Mouse (Mus musculus) intestine, embryonic 15.5 days (tissue): ENCODE data around the gene Haspin. TPM values are rescaled to one million over a fixed set of nuclear protein-coding genes. Genes with fewer than 3 reads are reported as not detected.

Experiments
- ATAC-seq: fragments of 200-750 bp; cut with Nextera tagmentation; 2 replicates; pipeline ENCODE4 v1.8.0; 2017; ENCODE audit warnings: moderate TSS enrichment, moderate library complexity
- H3K27ac ChIP-seq: fragments of 300-500 bp; sonication (generic); 2 replicates; pipeline ENCODE4 v1.5.1; 2015; ENCODE audit warnings: mild to moderate bottlenecking, inconsistent platforms
- H3K27me3 ChIP-seq: fragments of 300-500 bp; sonication (generic); replicated peaks from 2 replicates; pipeline ENCODE4 v1.6.1; 2015; ENCODE audit warnings: inconsistent platforms
- H3K36me3 ChIP-seq: fragments of 300-500 bp; sonication (generic); 2 replicates; pipeline ENCODE4 v1.6.1; 2015; ENCODE audit warnings: inconsistent platforms
- H3K4me1 ChIP-seq: fragments of 300-500 bp; sonication (generic); replicated peaks from 2 replicates; pipeline ENCODE4 v1.6.1; 2015; ENCODE audit warnings: inconsistent platforms
- H3K4me2 ChIP-seq: fragments of 300-500 bp; sonication (generic); replicated peaks from 2 replicates; pipeline ENCODE4 v1.6.1; 2015; ENCODE audit warnings: mild to moderate bottlenecking, inconsistent platforms
- H3K4me3 ChIP-seq: fragments of 300-500 bp; sonication (generic); replicated peaks from 2 replicates; pipeline ENCODE4 v1.5.1; 2015; ENCODE audit warnings: inconsistent platforms
- H3K9ac ChIP-seq: fragments of 300-500 bp; sonication (generic); 2 replicates; pipeline ENCODE4 v1.6.1; 2015; ENCODE audit warnings: inconsistent platforms
- H3K9me3 ChIP-seq: fragments of 300-500 bp; sonication (generic); 2 replicates; pipeline ENCODE4 v1.6.1; 2016; ENCODE audit warnings: inconsistent platforms
- WGBS: fragments of 180-500 bp; shearing (Covaris S2); methylation state at CpG from one replicate; pipeline ENCODE4 v1.1.7; 2015; 5-methylcytosine and 5-hydroxymethylcytosine counted together
- polyA plus RNA-seq: library from polyadenylated mRNA; unstranded; fragments of >200 nt; fragmentation: Nextera tagmentation; extraction: Ambion mirVana; gene quantifications from 2 replicates; pipeline ENCODE4 v1.2.1, GENCODE M21; 2015

Gene Haspin
- polyA plus RNA-seq, 1 experiment from 2014 or later = 15.2 TPM

GRCm38 (mm10) chr11:73168071-73168470 lies 30.0 kb upstream of the Haspin start:
- Histone ChIP-seq H3K27me3 (no peaks in the 10 kb centered on the region), H3K4me1 (peaks cover 4% of the 10 kb centered on the region; the same call in 1 of the 2 replicates), H3K9ac (no peak overlapping the region), H3K9me3 (no peaks in the 10 kb centered on the region), H3K4me2 (no peak overlapping the region), H3K36me3 (no peaks in the 10 kb centered on the region), H3K4me3 (no peak overlapping the region), H3K27ac (no peak overlapping the region)
- WGBS = 87% methylated on average over 8 of the region's 8 CpGs
- ATAC-seq = no peak

GRCm38 (mm10) chr11:73162284-73162683 lies 24.2 kb upstream of the Haspin start:
- no peak for ATAC-seq
- Histone ChIP-seq H3K4me3 (no peak overlapping the region), H3K36me3 (no peaks in the 10 kb centered on the region), H3K9ac (no peak overlapping the region), H3K4me1 (peaks cover 3% of the 10 kb centered on the region; the same call in 1 of the 2 replicates), H3K27ac (no peak overlapping the region), H3K4me2 (no peak overlapping the region), H3K9me3 (no peaks in the 10 kb centered on the region), H3K27me3 (peaks cover 22% of the 10 kb centered on the region)
- WGBS = 56% methylated on average over 5 of the region's 5 CpGs

GRCm38 (mm10) chr11:73161616-73162015 lies 23.5 kb upstream of the Haspin start:
- Histone ChIP-seq H3K27me3 (peaks cover 22% of the 10 kb centered on the region), H3K4me1 (peaks cover 3% of the 10 kb centered on the region; the same call in 1 of the 2 replicates), H3K4me2 (no peak overlapping the region), H3K27ac (no peak overlapping the region), H3K4me3 (no peak overlapping the region), H3K9ac (no peak overlapping the region), H3K36me3 (no peaks in the 10 kb centered on the region), H3K9me3 (no peaks in the 10 kb centered on the region)
- WGBS = 87% methylated on average over 4 of the region's 4 CpGs
- ATAC-seq = no peak

- WGBS = 22% methylated on average over 6 of the region's 6 CpGs
- ATAC-seq = peak; percentile 58; the same call in 1 of the 2 replicates
- H3K9me3 ChIP-seq = no peaks in the 10 kb centered on the region
Observed at GRCm38 (mm10) chr11:73160811-73161200, 22.7 kb upstream of the Haspin start.

GRCm38 (mm10) chr11:73159957-73160810 lies 22.1 kb upstream of the Haspin start, which contains the start of gene P2rx5:
P2rx5 (plus strand) TSS chr11:73160421.
- WGBS = 3% methylated on average over 49 of the region's 49 CpGs
- Histone ChIP-seq H3K27me3 (peaks cover 22% of the 10 kb centered on the region), H3K36me3 (no peaks in the 10 kb centered on the region), H3K4me1 (peaks cover 3% of the 10 kb centered on the region; the same call in 1 of the 2 replicates), H3K9me3 (no peaks in the 10 kb centered on the region), H3K9ac (peak within 1 kb of the TSS; percentile 45; the same call in 1 of the 2 replicates), H3K4me3 (peak within 1 kb of the TSS; percentile 42), H3K27ac (no peak within 1 kb of the TSS), H3K4me2 (peak within 1 kb of the TSS; percentile 88)
- ATAC-seq = peak; percentile 88

More at GRCm38 (mm10) chr11:73160811-73161200, 22.7 kb upstream of the Haspin start:
- Histone ChIP-seq H3K4me1 (peaks cover 3% of the 10 kb centered on the region; the same call in 1 of the 2 replicates), H3K27ac (no peak overlapping the region), H3K9ac (no peak overlapping the region), H3K4me2 (peak overlapping the region; percentile 88), H3K27me3 (peaks cover 22% of the 10 kb centered on the region), H3K4me3 (peak overlapping the region; percentile 42; the same call in 1 of the 2 replicates), H3K36me3 (no peaks in the 10 kb centered on the region)

GRCm38 (mm10) chr11:73155071-73155470 lies 17.0 kb upstream of the Haspin start:
- Histone ChIP-seq H3K9ac (no peak overlapping the region), H3K27ac (no peak overlapping the region), H3K9me3 (no peaks in the 10 kb centered on the region), H3K36me3 (no peaks in the 10 kb centered on the region), H3K4me1 (no peaks in the 10 kb centered on the region; the same call in 1 of the 2 replicates), H3K4me3 (no peak overlapping the region), H3K27me3 (peaks cover 10% of the 10 kb centered on the region), H3K4me2 (no peak overlapping the region)
- WGBS = 79% methylated on average over 6 of the region's 6 CpGs
- no peak for ATAC-seq

- Histone ChIP-seq H3K4me3 (no peak overlapping the region), H3K9me3 (no peaks in the 10 kb centered on the region), H3K27me3 (no peaks in the 10 kb centered on the region), H3K9ac (no peak overlapping the region), H3K27ac (no peak overlapping the region), H3K4me1 (no peaks in the 10 kb centered on the region), H3K36me3 (no peaks in the 10 kb centered on the region), H3K4me2 (no peak overlapping the region)
- ATAC-seq = no peak
- WGBS = 83% methylated on average over 9 of the region's 9 CpGs
Observed at GRCm38 (mm10) chr11:73148209-73148608, 10.1 kb upstream of the Haspin start.

GRCm38 (mm10) chr11:73146975-73147365 lies 8.9 kb upstream of the Haspin start:
- H3K9me3 ChIP-seq = no peaks in the 10 kb centered on the region
- 58% methylated on average over 7 of the region's 7 CpGs for WGBS

GRCm38 (mm10) chr11:73146026-73146974 lies 8.2 kb upstream of the Haspin start:
- no peaks in the 10 kb centered on the region for H3K36me3 ChIP-seq
- WGBS = 62% methylated on average over 11 of the region's 11 CpGs
- no peak overlapping the region for H3K27ac ChIP-seq
- H3K9ac ChIP-seq = no peak overlapping the region
- no peak for ATAC-seq
- H3K4me3 ChIP-seq = no peak overlapping the region
- H3K27me3 ChIP-seq = no peaks in the 10 kb centered on the region
- no peaks in the 10 kb centered on the region for H3K4me1 ChIP-seq
- no peak overlapping the region for H3K4me2 ChIP-seq
- H3K9me3 ChIP-seq = no peaks in the 10 kb centered on the region

More at GRCm38 (mm10) chr11:73146975-73147365, 8.9 kb upstream of the Haspin start:
- no peak for ATAC-seq
- H3K27me3 ChIP-seq = no peaks in the 10 kb centered on the region
- no peak overlapping the region for H3K9ac ChIP-seq
- H3K4me3 ChIP-seq = no peak overlapping the region
- H3K4me1 ChIP-seq = no peaks in the 10 kb centered on the region
- no peaks in the 10 kb centered on the region for H3K36me3 ChIP-seq
- no peak overlapping the region for H3K27ac ChIP-seq
- H3K4me2 ChIP-seq = no peak overlapping the region

GRCm38 (mm10) chr11:73144261-73144681 lies 6.2 kb upstream of the Haspin start:
- Histone ChIP-seq H3K36me3 (no peaks in the 10 kb centered on the region), H3K9ac (no peak overlapping the region), H3K4me3 (no peak overlapping the region), H3K4me1 (no peaks in the 10 kb centered on the region), H3K27me3 (no peaks in the 10 kb centered on the region), H3K27ac (no peak overlapping the region), H3K9me3 (no peaks in the 10 kb centered on the region), H3K4me2 (no peak overlapping the region)
- ATAC-seq = no peak
- WGBS = 48% methylated on average over 1 of the region's 1 CpGs

GRCm38 (mm10) chr11:73137116-73137515 lies 978 bp downstream of the Haspin start:
- peak; percentile 15 for ATAC-seq
- Histone ChIP-seq H3K9ac (peak overlapping the region; percentile 58), H3K4me2 (peak overlapping the region; percentile 63), H3K27me3 (no peaks in the 10 kb centered on the region), H3K4me1 (peaks cover 9% of the 10 kb centered on the region; the same call in 1 of the 2 replicates), H3K4me3 (peak overlapping the region; percentile 78), H3K27ac (0 out of 2 replicates have a peak overlapping the region, but pooled peaks have one; percentile 18), H3K9me3 (no peaks in the 10 kb centered on the region), H3K36me3 (peaks cover 8% of the 10 kb centered on the region; the same call in 1 of the 2 replicates)
- WGBS = 15% methylated on average over 11 of the region's 11 CpGs
